Mouse (Mus musculus) mouse embryonic stem cell (cell line): Measurements from ENCODE around the gene Gm47283.
"Not testable (repeated sequence)": the region's sequence is repeated elsewhere in the genome, so short reads cannot be mapped to it uniquely, and the experiment has no call there.

Experiments used
- in situ Hi-C, 2 experiments: fragments of 300-500 bp; cut with MboI; formaldehyde crosslinking; loops; 1 replicate in 1 of 2; 3 replicates in 1 of 2; pipeline ENCODE4 v1.14.3; 2019 to 2020; ENCODE audit warnings: low sequenced_read_pairs in 2 of 2, low pct_unique_long_range_greater_than_20kb in 1 of 2, mixed read lengths in 1 of 2; ENCODE audit not compliant: unreplicated experiment in 1 of 2

Gm47283 gene

GRCm38 (mm10) chrY:90784438-90784837, at the start of gene Gm47283:
Gene Gm47283, plus strand, starts transcription at chrY:90784738.
- in situ Hi-C loops = not testable (repeated sequence)

- in situ Hi-C loops = not testable (repeated sequence)
These were observed 49.2 kb upstream of the Gm47283 start for GRCm38 (mm10) chrY:90735181-90735895.

GRCm38 (mm10) chrY:90736217-90737000, 48.1 kb upstream of the Gm47283 start:
- in situ Hi-C loops = not testable (repeated sequence)

- in situ Hi-C loops = no loop called here
These were observed 46.7 kb upstream of the Gm47283 start for GRCm38 (mm10) chrY:90737606-90738430.

GRCm38 (mm10) chrY:90738431-90738680, 46.2 kb upstream of the Gm47283 start:
- in situ Hi-C loops = no loop called here

GRCm38 (mm10) chrY:90738841-90739530, 45.6 kb upstream of the Gm47283 start:
- in situ Hi-C loops = not testable (repeated sequence)

GRCm38 (mm10) chrY:90739531-90740012, 45.0 kb upstream of the Gm47283 start:
- in situ Hi-C loops = not testable (repeated sequence)

GRCm38 (mm10) chrY:90740013-90740561, 44.5 kb upstream of the Gm47283 start:
- in situ Hi-C loops = no loop called here

- in situ Hi-C loops = not testable (repeated sequence)
These were observed 43.5 kb upstream of the Gm47283 start for GRCm38 (mm10) chrY:90741006-90741405.

- in situ Hi-C loops = not testable (repeated sequence)
These were observed 42.9 kb upstream of the Gm47283 start for GRCm38 (mm10) chrY:90741452-90742260.

GRCm38 (mm10) chrY:90742261-90743052, 42.1 kb upstream of the Gm47283 start:
- in situ Hi-C loops = not testable (repeated sequence)

GRCm38 (mm10) chrY:90743053-90743810, 41.3 kb upstream of the Gm47283 start:
- in situ Hi-C loops = not testable (repeated sequence)

- in situ Hi-C loops = no loop called here
These were observed 40.7 kb upstream of the Gm47283 start for GRCm38 (mm10) chrY:90743811-90744220.

- in situ Hi-C loops = not testable (repeated sequence)
These were observed 40.1 kb upstream of the Gm47283 start for GRCm38 (mm10) chrY:90744381-90744981.

GRCm38 (mm10) chrY:90745256-90745655, 39.3 kb upstream of the Gm47283 start:
- in situ Hi-C loops = not testable (repeated sequence)

- in situ Hi-C loops = not testable (repeated sequence)
These were observed 29.8 kb upstream of the Gm47283 start, which contains the start of gene Gm21860 for GRCm38 (mm10) chrY:90754721-90755120. Gene Gm21860, minus strand, starts transcription at chrY:90754821.
